Mouse (Mus musculus) spleen, adult 2 months (tissue): ENCODE results near the gene Fgfr2.

Source experiments
- CTCF ChIP-seq: fragments of 200-500 bp; IDR thresholded peaks from 2 replicates; pipeline ENCODE4 v1.5.1; 2011; ENCODE audit warnings: mild to moderate bottlenecking, inconsistent platforms; ENCODE audit not compliant: insufficient read depth, insufficient read length, insufficient replicate concordance; ENCODE audit errors: extremely low read depth
- POLR2A ChIP-seq: fragments of 200-500 bp; IDR thresholded peaks from 2 replicates; pipeline ENCODE4 v1.6.1; 2011; ENCODE audit warnings: low read depth, low read length, inconsistent platforms

- TF ChIP-seq POLR2A (no peak), CTCF (no peak)
Measured at GRCm38 (mm10) chr7:131306733-131307132, 1816.4 kb downstream of the Fgfr2 start.
